Mouse (Mus musculus) gastrocnemius, adult 18-20 months (tissue): ENCODE measurements at regions not wholly inside any gene's neighbourhood (a gene's known extent, or its start where the extent isn't known, plus 50 kb on each side); places are given as distances from the start of the nearest gene placed in this dataset.
A peak's percentile ranks its signal among the peaks of the same experiment; 100 is the strongest.

Experiments
- DNase-seq: peaks from one replicate; pipeline ENCODE4 v3.0.0; 2021; ENCODE audit warnings: low spot score

GRCm38 (mm10) chr11:44027046-44027445 lies 126.0 kb upstream of the Adra1b start:
- no peak for DNase-seq

- DNase-seq, result no peak
These were observed 145.1 kb upstream of the Adra1b start for GRCm38 (mm10) chr11:44046083-44046482.

DNA sequence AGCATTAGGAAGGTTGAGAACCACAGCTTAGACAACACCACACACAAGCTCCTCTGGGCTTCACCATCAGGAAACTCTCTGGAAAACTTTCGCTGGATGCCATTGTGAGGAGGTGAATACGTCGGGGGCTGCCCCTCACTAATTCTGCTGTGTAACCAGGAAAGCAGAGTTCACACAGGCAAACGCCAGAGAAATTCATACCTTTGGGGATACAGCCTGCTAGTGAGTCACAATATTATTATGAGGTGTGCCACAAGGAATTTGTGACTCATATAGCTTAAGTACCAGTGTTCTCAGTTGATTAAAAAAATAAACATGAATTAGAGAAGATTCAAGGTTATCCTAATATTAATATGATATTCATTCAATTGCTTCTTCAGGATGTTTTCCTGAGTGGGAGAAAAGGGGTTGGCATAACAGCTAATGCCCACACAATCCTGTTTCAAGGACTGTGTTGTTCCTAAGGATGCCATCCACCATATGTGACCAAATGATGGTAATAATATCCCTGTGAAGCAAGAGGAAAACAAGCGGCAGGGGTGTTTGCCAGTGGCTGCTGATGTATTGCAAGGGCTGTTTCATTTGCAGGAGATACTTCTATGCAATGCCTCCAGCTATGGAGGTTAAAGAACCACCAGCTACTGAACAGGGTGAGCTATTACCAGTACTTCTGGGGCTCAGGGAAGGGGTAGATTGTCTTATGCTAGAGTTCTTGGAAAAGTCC lies 148.4 kb upstream of the Adra1b start:
- DNase-seq, result no peak

DNA sequence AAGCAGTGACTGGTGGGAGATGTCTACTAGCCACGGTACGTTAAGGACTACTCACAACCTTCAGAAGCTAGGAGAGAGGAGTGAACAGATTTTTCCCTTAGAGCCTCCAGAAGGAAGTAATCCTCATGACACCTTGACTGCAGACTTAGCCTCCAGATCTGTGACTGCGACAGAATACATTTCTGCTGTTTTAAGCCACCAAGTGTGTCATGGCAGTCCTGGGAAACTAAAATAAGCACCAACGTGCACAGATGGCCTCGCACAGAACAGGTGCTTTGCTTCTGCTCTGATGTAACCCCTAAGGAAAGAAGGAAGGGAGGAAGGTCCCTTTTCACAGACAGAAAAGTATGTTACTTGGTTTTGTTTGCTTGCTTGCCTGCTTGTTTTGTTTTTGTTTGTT lies 151.5 kb upstream of the Adra1b start:
- DNase-seq, result no peak

DNA sequence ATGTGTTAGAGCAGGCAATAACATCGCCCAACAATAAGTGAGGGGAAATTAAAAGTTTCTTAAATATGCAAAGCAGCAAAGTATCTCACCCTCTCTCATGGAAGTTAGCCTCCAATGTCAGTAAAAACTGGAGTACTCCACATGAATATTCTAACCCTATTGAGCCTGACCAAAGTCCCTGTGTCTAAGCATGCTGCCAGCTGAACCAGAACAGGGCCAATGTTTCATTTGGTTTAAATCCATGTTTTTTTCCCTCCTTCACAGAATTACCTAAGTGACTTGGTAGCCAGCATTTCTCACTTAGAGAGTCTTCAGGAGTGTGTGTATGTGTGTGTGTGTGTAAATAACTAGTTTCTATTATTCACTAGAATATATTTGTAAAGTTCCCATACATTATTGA lies 161.4 kb upstream of the Adra1b start:
- no peak for DNase-seq

DNA sequence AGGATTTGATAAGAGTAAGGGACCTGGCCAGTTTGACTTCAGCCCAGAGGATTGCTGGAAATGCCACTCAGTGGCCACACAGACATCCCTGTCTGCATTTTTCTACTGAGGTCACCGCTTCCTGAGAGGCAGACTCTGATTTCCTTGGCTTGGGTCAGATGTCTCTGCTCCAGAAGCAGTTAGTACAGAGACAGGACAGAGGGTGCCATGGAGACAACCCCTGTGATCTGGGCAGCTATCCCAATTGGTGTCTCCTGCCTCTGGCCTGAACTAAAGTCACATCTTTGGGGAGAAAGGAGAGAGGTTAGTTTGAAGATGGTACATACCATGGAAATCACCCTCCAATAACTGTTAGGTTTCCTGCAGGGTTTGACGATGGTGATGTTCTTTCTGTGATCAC lies 165.2 kb upstream of the Adra1b start:
- DNase-seq, result peak; percentile 5

GRCm38 (mm10) chr11:44083716-44084115 lies 182.7 kb upstream of the Adra1b start:
- no peak for DNase-seq

DNA sequence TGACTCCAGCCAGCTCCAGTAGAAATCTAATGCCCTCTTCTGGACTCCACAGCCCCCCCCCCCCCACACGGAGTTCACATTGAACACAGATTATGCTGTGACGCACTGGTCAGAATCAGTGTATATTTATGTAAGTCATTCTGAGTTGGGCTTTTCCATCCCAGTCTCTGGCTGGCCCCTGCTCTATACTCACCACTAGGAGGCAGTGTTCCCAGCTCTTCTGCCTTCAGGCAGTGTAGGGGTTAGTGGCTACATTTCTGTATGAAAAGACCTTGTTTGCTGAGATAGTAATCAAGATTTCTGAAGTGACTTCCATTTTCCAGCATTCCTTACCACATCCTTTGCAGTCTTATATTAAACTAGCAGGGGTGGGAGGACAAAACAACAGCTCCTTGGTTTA lies 185.9 kb upstream of the Adra1b start:
- no peak for DNase-seq

- no peak for DNase-seq
These were observed 188.5 kb upstream of the Adra1b start for GRCm38 (mm10) chr11:44089514-44089913.

- DNase-seq, result no peak
These were observed 194.3 kb upstream of the Adra1b start for GRCm38 (mm10) chr11:44095280-44095679.

- DNase-seq, result no peak
These were observed 202.3 kb upstream of the Adra1b start for GRCm38 (mm10) chr11:44103188-44103840.

DNA sequence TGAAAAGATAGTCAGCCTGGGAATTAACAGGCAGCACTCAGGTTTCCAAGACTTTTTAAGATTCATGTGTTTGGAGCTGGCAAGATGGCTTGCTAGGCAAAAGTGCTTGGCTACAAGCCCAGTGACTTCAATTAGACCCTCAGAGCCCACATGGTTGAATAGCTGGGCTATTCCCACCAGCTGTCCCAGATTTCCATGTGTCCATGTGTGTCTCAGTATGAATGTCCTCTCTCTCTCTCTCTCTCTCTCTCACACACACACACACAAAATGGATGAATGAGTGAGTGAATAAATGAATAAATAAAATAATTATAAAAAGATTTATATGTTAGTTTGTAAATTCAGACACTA lies 202.8 kb upstream of the Adra1b start:
- DNase-seq, result no peak

GRCm38 (mm10) chr11:44106231-44106630 lies 205.2 kb upstream of the Adra1b start:
- no peak for DNase-seq

GRCm38 (mm10) chr11:44111525-44111924 lies 210.5 kb upstream of the Adra1b start:
- DNase-seq, result no peak

DNA sequence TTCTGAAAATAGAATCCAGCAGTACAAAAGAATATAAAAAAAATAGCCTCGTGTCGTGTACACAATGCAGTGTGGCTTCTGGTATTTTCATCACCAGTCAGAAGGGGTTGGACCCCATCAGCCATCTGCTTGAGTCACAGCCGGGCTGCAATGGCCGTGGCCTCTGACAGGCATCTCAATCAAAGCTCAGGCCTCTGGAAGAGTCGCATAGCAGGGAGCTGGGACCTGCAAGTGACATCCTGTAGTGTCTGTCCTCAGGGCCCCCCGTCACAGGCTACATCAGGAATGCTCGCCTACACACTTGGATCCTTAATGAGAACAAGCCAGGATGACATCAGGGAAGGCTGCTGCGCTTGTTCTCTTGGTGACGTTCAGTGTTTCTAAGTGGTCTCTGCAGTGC lies 226.1 kb upstream of the Adra1b start:
- no peak for DNase-seq

DNA sequence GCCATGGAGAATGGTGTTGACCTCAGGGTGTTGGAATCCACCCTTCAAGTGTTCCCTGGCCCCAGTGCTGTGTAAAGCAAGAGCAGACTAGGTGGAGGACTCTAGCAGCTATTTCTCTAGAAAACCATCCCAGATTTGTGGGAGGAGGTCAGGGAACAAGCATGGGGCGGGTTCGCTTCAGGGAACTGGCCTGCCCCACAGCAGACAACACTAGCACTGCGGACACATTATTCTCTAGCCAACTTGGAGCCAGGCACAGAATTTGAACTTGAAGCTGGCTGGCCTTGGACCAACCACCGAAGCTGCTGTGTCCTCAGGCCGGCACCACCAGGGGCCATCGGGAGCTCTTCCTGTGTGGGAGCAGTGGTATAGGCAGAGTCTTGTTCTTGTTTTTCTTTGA lies 227.5 kb upstream of the Adra1b start:
- peak; percentile 51 for DNase-seq

DNA sequence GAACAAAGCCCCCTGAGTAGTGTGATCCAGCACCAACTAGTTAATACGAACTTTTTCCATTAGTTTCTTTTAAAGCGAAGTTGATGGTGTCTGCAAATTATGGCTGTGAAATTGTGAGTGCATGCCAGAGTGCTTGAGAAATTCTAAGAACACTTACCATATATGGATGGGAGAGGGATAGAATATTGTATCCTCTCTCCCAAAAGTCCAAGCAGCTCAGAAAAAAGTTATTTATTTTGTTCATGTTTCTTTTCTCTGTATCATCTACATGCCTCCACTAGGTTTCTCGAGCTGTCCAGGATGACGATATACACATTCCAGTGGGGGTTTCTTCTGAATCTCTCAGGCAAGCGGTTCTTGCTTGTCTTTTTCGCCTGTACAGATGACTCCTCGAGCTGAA lies 232.2 kb upstream of the Adra1b start:
- DNase-seq, result no peak

DNA sequence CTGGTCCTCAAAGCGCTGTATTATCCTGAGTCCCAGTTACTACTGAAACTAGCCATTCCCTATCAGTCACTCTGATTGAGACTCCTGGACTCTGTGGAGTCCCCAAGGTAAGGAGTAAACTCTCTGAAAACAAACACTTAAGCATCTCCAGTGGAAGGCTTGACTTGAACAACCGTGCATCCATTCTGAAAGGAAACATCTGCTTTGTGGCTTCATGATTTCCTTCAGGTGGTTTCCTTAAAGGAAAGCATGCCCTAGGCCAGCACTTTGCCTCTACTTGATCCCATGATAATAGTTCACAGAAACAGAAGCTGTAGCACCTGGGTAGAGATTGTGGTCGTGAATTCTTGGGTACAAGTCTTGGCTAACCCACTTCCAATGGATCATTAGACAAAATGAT lies 235.0 kb upstream of the Adra1b start:
- no peak for DNase-seq

GRCm38 (mm10) chr11:44142996-44143395 lies 242.0 kb upstream of the Adra1b start:
- DNase-seq, result no peak

- no peak for DNase-seq
These were observed 243.5 kb upstream of the Adra1b start for GRCm38 (mm10) chr11:44144477-44144876.

GRCm38 (mm10) chr11:44146419-44146818 lies 245.4 kb upstream of the Adra1b start:
- no peak for DNase-seq

DNA sequence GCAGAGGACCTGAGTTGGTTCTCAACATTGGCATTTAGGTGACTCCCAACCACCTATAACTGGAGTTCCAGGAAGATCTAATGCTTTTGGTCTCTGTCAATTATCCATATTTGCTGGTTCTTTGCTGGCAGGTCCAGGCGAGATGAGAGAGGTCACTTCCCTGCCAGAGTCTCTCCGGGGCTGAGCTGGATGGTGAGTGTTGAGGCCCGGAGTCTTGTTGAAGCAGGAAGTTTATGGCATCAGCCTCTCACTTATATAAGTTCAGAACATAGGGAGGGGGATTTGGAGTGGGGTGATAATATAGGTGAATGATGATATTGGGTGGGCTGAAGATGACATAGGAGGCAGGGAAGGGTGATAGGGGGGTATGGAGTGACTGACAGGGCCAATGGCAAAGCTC lies 246.3 kb upstream of the Il12b start:
- no peak for DNase-seq

DNA sequence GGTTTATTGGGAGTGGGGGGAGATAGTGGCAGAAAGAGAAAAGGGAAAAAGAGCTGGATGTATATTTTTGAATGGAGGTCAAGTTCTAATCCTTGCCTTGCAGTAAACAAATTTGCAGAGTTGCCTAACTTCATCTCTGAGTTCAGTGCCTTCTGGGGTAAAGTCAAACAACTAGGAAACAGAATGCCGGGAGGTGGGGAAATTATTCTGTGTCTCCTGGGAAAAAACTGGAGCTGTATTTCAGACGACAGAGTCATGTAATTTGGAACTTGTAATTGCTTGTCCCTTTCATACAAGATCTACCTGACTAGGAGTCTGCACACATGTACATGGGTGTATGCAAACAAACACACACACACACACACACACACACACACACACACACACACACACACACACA lies 244.3 kb upstream of the Il12b start:
- peak; percentile 3 for DNase-seq

GRCm38 (mm10) chr11:44156081-44156480 lies 243.8 kb upstream of the Il12b start:
- no peak for DNase-seq
